ENCODE assay signal across 29 mouse cellular contexts in genomic region chr17:27008277-27008676, GRCm38 (mm10). TPM values are rescaled to one million over a fixed set of nuclear protein-coding genes. Genes with fewer than 3 reads are reported as not detected.
A peak's percentile ranks its signal among the peaks of the same experiment; 100 is the strongest.
DNase-seq lines count a peak whose midpoint lies in the region; ATAC-seq and TF ChIP-seq lines count a peak whose summit lies in the region.
"Had no signal": no experiment of that assay in that cellular context is flagged by ENCODE, and none has a peak within 500 bp of the region (broad histone marks: within the 10 kb centered on the region; RNA-seq: fewer than 3 reads in every experiment).

No protein-coding gene starts in this region.

- TF ChIP-seq POLR2A in MEL (IDR thresholded peaks at IDR 0.05; ENCODE audit: control insufficient read depth in 1 of 2, insufficient read depth in 1 of 2, low read depth in 1 of 2, low read length in 2 of 2, poor library complexity in 1 of 2) = no peak
- no peak for TF ChIP-seq POLR2A in small intestine, adult 2 months (IDR thresholded peaks at IDR 0.05; ENCODE audit: low read depth, low read length)

- peak; percentile 58 for DNase-seq in MEL (ENCODE audit: low read depth, low spot score)
- no peak for DNase-seq in intestine, embryonic 14.5 days (ENCODE audit: low spot score)
- DNase-seq in lung, postnatal 0 days (ENCODE audit: low spot score) = no peak
- no peak for DNase-seq in hindbrain, postnatal 0 days (ENCODE audit: low spot score)
- DNase-seq in spleen, postnatal 14 days (ENCODE audit: low spot score in 2 of 2) = no peak
- DNase-seq: adrenal gland, adult 8-10 months; adrenal gland, postnatal 25 days; B cell, adult 2 months; cerebellum, adult 11-12 months; cerebellum, adult 8-10 months; cerebellum, postnatal 10 days; cerebellum, postnatal 36 days; embryo, embryonic 11 days; forebrain, postnatal 0 days; gastrocnemius, adult 2 months; gastrocnemius, postnatal 14 days; heart, adult 11 months; heart, postnatal 4 days had no signal

- H3K9me3 ChIP-seq in MEL (replicated peaks; ENCODE audit: insufficient read depth, low read length) = no peaks in the 10 kb centered on the region
- H3K9me3 ChIP-seq in intestine, embryonic 14.5 days (ENCODE audit: control insufficient read depth, low read length) = no peaks in the 10 kb centered on the region
- H3K9me3 ChIP-seq in intestine, postnatal 0 days (ENCODE audit: control insufficient read depth) = no peaks in the 10 kb centered on the region
- H3K9me3 ChIP-seq in lung, postnatal 0 days (ENCODE audit: low read length) = no peaks in the 10 kb centered on the region
- H3K9me3 ChIP-seq in hindbrain, postnatal 0 days (ENCODE audit: low read length) = no peaks in the 10 kb centered on the region
- H3K9me3 ChIP-seq: embryonic facial prominence, embryonic 13.5 days; forebrain, embryonic 10.5 days; G1E had no signal

- peaks cover 3 to 14% of the 10 kb centered on the region in 2 experiments; a peak in 3 of 4 replicates for H3K4me1 ChIP-seq in MEL (ENCODE audit: control insufficient read depth in 1 of 2, insufficient read depth in 2 of 2, low read length in 2 of 2)
- no peaks in the 10 kb centered on the region; the same call in 1 of the 2 replicates for H3K4me1 ChIP-seq in intestine, embryonic 14.5 days (replicated peaks; ENCODE audit: control insufficient read depth, insufficient read depth, low read length)
- H3K4me1 ChIP-seq in intestine, postnatal 0 days (replicated peaks; ENCODE audit: control insufficient read depth, insufficient read depth, low read length) = no peaks in the 10 kb centered on the region; the same call in 1 of the 2 replicates
- H3K4me1 ChIP-seq in small intestine, adult 2 months (ENCODE audit: control insufficient read depth, insufficient read depth, insufficient read length, low read length) = peaks cover 8% of the 10 kb centered on the region; the same call in 1 of the 2 replicates
- no peaks in the 10 kb centered on the region for H3K4me1 ChIP-seq in lung, postnatal 0 days (ENCODE audit: insufficient read depth, low read depth, low read length)
- H3K4me1 ChIP-seq in hindbrain, postnatal 0 days (ENCODE audit: insufficient read depth, low read length) = no peaks in the 10 kb centered on the region
- H3K4me1 ChIP-seq: embryonic facial prominence, embryonic 13.5 days had no signal

- peaks cover 0 to 10% of the 10 kb centered on the region in 2 experiments; a peak in 2 of 4 replicates for H3K36me3 ChIP-seq in MEL (ENCODE audit: control insufficient read depth in 1 of 2, insufficient read depth in 2 of 2, low read length in 2 of 2)
- H3K36me3 ChIP-seq in intestine, embryonic 14.5 days (ENCODE audit: control insufficient read depth, insufficient read depth, low read length) = no peaks in the 10 kb centered on the region
- H3K36me3 ChIP-seq in intestine, postnatal 0 days (ENCODE audit: control insufficient read depth, insufficient read depth) = no peaks in the 10 kb centered on the region
- H3K36me3 ChIP-seq in small intestine, adult 2 months (ENCODE audit: control insufficient read depth, insufficient read depth, low read length) = no peaks in the 10 kb centered on the region
- no peaks in the 10 kb centered on the region for H3K36me3 ChIP-seq in lung, postnatal 0 days (ENCODE audit: insufficient read depth, low read length)
- no peaks in the 10 kb centered on the region for H3K36me3 ChIP-seq in hindbrain, postnatal 0 days (ENCODE audit: insufficient read depth, low read length)
- H3K36me3 ChIP-seq: embryonic facial prominence, embryonic 10.5 days; embryonic facial prominence, embryonic 13.5 days; forebrain, embryonic 10.5 days; G1E had no signal

- TF ChIP-seq RAD21 in MEL (IDR thresholded peaks at IDR 0.05; ENCODE audit: low read depth, low read length) = no peak

- H3K4me2 ChIP-seq in intestine, embryonic 14.5 days (ENCODE audit: low read length) = no peak overlapping the region
- H3K4me2 ChIP-seq in intestine, postnatal 0 days (replicated peaks; ENCODE audit: low read depth) = 0 out of 2 replicates have a peak overlapping the region, but pooled peaks have one; percentile 27
- no peak overlapping the region for H3K4me2 ChIP-seq in lung, postnatal 0 days (replicated peaks; ENCODE audit: low read depth, low read length)
- no peak overlapping the region for H3K4me2 ChIP-seq in hindbrain, postnatal 0 days (ENCODE audit: low read depth, low read length)
- H3K4me2 ChIP-seq: embryonic facial prominence, embryonic 13.5 days; heart, embryonic 11.5 days; hindbrain, embryonic 14.5 days had no signal

- 66% methylated on average over 2 of the region's 2 CpGs for WGBS in intestine, embryonic 14.5 days
- 33% methylated on average over 2 of the region's 2 CpGs for WGBS in intestine, postnatal 0 days
- WGBS in small intestine, adult 2 months = 23% methylated on average over 2 of the region's 2 CpGs
- 68% methylated on average over 2 of the region's 2 CpGs for WGBS in lung, postnatal 0 days
- 74% methylated on average over 2 of the region's 2 CpGs for WGBS in hindbrain, postnatal 0 days

- H3K4me3 ChIP-seq in MEL (ENCODE audit: control insufficient read depth in 1 of 2, insufficient read depth in 1 of 2, low read depth in 2 of 2, low read length in 2 of 2) = no peak overlapping the region
- H3K4me3 ChIP-seq in intestine, embryonic 14.5 days (ENCODE audit: low read depth, low read length) = no peak overlapping the region
- no peak overlapping the region for H3K4me3 ChIP-seq in intestine, postnatal 0 days (ENCODE audit: low read depth, low read length)
- no peak overlapping the region for H3K4me3 ChIP-seq in small intestine, adult 2 months (ENCODE audit: low read depth, low read length)
- H3K4me3 ChIP-seq in lung, postnatal 0 days (ENCODE audit: low read depth, low read length) = no peak overlapping the region
- no peak overlapping the region for H3K4me3 ChIP-seq in hindbrain, postnatal 0 days (ENCODE audit: low read length)
- H3K4me3 ChIP-seq: embryonic facial prominence, embryonic 10.5 days; embryonic facial prominence, embryonic 13.5 days; forebrain, embryonic 10.5 days; gastrocnemius, adult 2 months had no signal

- no peaks in the 10 kb centered on the region; the same call in 1 of the 2 replicates for H3K79me2 ChIP-seq in MEL (ENCODE audit: control insufficient read depth, insufficient read depth, low read length, poor library complexity)

- no peak for TF ChIP-seq CTCF in MEL (IDR thresholded peaks at IDR 0.05 in 2 of 3, conservative IDR thresholded peaks at IDR 0.05 in 1 of 3; ENCODE audit: control insufficient read depth in 1 of 3, insufficient read depth in 1 of 3, low read depth in 2 of 3, low read length in 3 of 3, poor library complexity in 1 of 3, severe bottlenecking in 1 of 3)
- TF ChIP-seq CTCF in intestine, postnatal 0 days (IDR thresholded peaks at IDR 0.05; ENCODE audit: low read depth) = no peak
- TF ChIP-seq CTCF in small intestine, adult 2 months (IDR thresholded peaks at IDR 0.05; ENCODE audit: extremely low read depth, insufficient read length, insufficient replicate concordance, low read depth, low read length) = no peak
- no peak for TF ChIP-seq CTCF in lung, postnatal 0 days (IDR thresholded peaks at IDR 0.05)
- no peak for TF ChIP-seq CTCF in hindbrain, postnatal 0 days (IDR thresholded peaks at IDR 0.05; ENCODE audit: low read depth)

- ATAC-seq in intestine, embryonic 14.5 days (replicated peaks; ENCODE audit: low FRiP score, low TSS enrichment, low read depth) = peak; percentile 59; the same call in 1 of the 2 replicates
- ATAC-seq in intestine, postnatal 0 days = peak; percentile 74
- ATAC-seq in lung, postnatal 0 days = no peak
- ATAC-seq in hindbrain, postnatal 0 days = no peak
- ATAC-seq: activated CD4-positive, CD25-positive, alpha-beta regulatory T cell, adult 4 months; forebrain, embryonic 14.5 days; forebrain, postnatal 0 days had no signal

- H3K27me3 ChIP-seq in MEL (ENCODE audit: control insufficient read depth in 1 of 2, insufficient read depth in 2 of 2, low read length in 2 of 2) = no peaks in the 10 kb centered on the region
- H3K27me3 ChIP-seq in intestine, embryonic 14.5 days (replicated peaks; ENCODE audit: control insufficient read depth, insufficient read depth, low read length) = no peaks in the 10 kb centered on the region
- no peaks in the 10 kb centered on the region for H3K27me3 ChIP-seq in intestine, postnatal 0 days (replicated peaks; ENCODE audit: control insufficient read depth, insufficient read depth, low read length)
- no peaks in the 10 kb centered on the region for H3K27me3 ChIP-seq in small intestine, adult 2 months (ENCODE audit: control insufficient read depth, insufficient read depth, low read length)
- H3K27me3 ChIP-seq in lung, postnatal 0 days (replicated peaks; ENCODE audit: insufficient read depth, low read length) = no peaks in the 10 kb centered on the region
- H3K27me3 ChIP-seq in hindbrain, postnatal 0 days (ENCODE audit: insufficient read depth, low read length) = no peaks in the 10 kb centered on the region
- H3K27me3 ChIP-seq: CH12.LX; embryonic facial prominence, embryonic 13.5 days had no signal

- H3K9ac ChIP-seq in MEL (ENCODE audit: control insufficient read depth, low read depth, low read length, poor library complexity, severe bottlenecking) = no peak overlapping the region
- H3K9ac ChIP-seq in intestine, embryonic 14.5 days (ENCODE audit: low read length) = no peak overlapping the region
- no peak overlapping the region for H3K9ac ChIP-seq in intestine, postnatal 0 days (ENCODE audit: low read depth, low read length)
- H3K9ac ChIP-seq in lung, postnatal 0 days (replicated peaks; ENCODE audit: low read depth) = no peak overlapping the region
- H3K9ac ChIP-seq in hindbrain, postnatal 0 days (replicated peaks; ENCODE audit: low read length) = no peak overlapping the region
- H3K9ac ChIP-seq: embryonic facial prominence, embryonic 13.5 days; forebrain, postnatal 0 days; hindbrain, embryonic 14.5 days had no signal

- peak in 1 of 2 experiments; percentile 17; a peak in 1 of 4 replicates for TF ChIP-seq EP300 in MEL (IDR thresholded peaks at IDR 0.05; ENCODE audit: low read depth in 1 of 2, low read length in 2 of 2)
- no peak for TF ChIP-seq EP300 in lung, postnatal 0 days (IDR thresholded peaks at IDR 0.05)

- no peak overlapping the region for H3K27ac ChIP-seq in MEL (ENCODE audit: control insufficient read depth, low read depth, low read length)
- H3K27ac ChIP-seq in intestine, embryonic 14.5 days (ENCODE audit: low read depth) = no peak overlapping the region
- peak overlapping the region; percentile 15; the same call in 1 of the 2 replicates for H3K27ac ChIP-seq in intestine, postnatal 0 days (ENCODE audit: low read depth, low read length)
- H3K27ac ChIP-seq in small intestine, adult 2 months (ENCODE audit: insufficient read depth, low read depth, low read length) = peak overlapping the region; percentile 68
- H3K27ac ChIP-seq in lung, postnatal 0 days (ENCODE audit: low read length) = no peak overlapping the region
- H3K27ac ChIP-seq in hindbrain, postnatal 0 days = no peak overlapping the region
- H3K27ac ChIP-seq: embryonic facial prominence, embryonic 10.5 days; embryonic facial prominence, embryonic 13.5 days; forebrain, embryonic 10.5 days; gastrocnemius, adult 2 months; hindbrain, embryonic 14.5 days had no signal

RNA-seq across cellular contexts. Expression of gene Bak1, which starts 20.5 kb away (rescaled TPM):
- 66.8 and 75.4 TPM in 2 replicates for total RNA-seq in MEL (2012; rRNA removed)
- 100 to 1,000 TPM in 1 of 2 experiments, not detected in 1; 150 TPM for polyA plus RNA-seq in MEL (2012; ENCODE audit: insufficient read depth in 1 of 2, insufficient read length in 2 of 2, low read depth in 1 of 2, low replicate concordance in 2 of 2, missing spikeins in 1 of 2)
- 10.1 and 11.2 TPM in 2 replicates for polyA plus RNA-seq in intestine, embryonic 14.5 days (2014; fragmentation: Nextera tagmentation; extraction: Ambion mirVana)
- 18.1 and 18.2 TPM in 2 replicates for polyA plus RNA-seq in intestine, postnatal 0 days (2015; fragmentation: Nextera tagmentation; extraction: Ambion mirVana)
- polyA plus RNA-seq in small intestine, adult 2 months (2012; rRNA removed) = 113 and 265 TPM in 2 replicates
- polyA plus RNA-seq in lung, postnatal 0 days (2015; fragmentation: Nextera tagmentation; extraction: Ambion mirVana) = 3.8 and 4.0 TPM in 2 replicates
- 62.9 and 70.8 TPM in 2 replicates for total RNA-seq in hindbrain, postnatal 0 days (2014; rRNA removed)
- polyA plus RNA-seq in hindbrain, postnatal 0 days (2015; fragmentation: Nextera tagmentation; extraction: Ambion mirVana) = 4.0 and 4.2 TPM in 2 replicates

RNA-seq across cellular contexts. Expression of gene Zbtb9, which starts 35.3 kb away (rescaled TPM):
- 10.9 and 13.4 TPM in 2 replicates for total RNA-seq in MEL (2012; rRNA removed)
- polyA plus RNA-seq in MEL (2012; ENCODE audit: insufficient read depth in 1 of 2, insufficient read length in 2 of 2, low read depth in 1 of 2, low replicate concordance in 2 of 2, missing spikeins in 1 of 2) = 10 to 100 TPM in 1 of 2 experiments, not detected in 1; 10.7 TPM
- polyA plus RNA-seq in intestine, embryonic 14.5 days (2014; fragmentation: Nextera tagmentation; extraction: Ambion mirVana) = 9.8 and 12.8 TPM in 2 replicates
- 6.5 and 6.7 TPM in 2 replicates for polyA plus RNA-seq in intestine, postnatal 0 days (2015; fragmentation: Nextera tagmentation; extraction: Ambion mirVana)
- polyA plus RNA-seq in small intestine, adult 2 months (2012; rRNA removed) = 4.7 and 9.1 TPM in 2 replicates
- 9.3 and 9.9 TPM in 2 replicates for polyA plus RNA-seq in lung, postnatal 0 days (2015; fragmentation: Nextera tagmentation; extraction: Ambion mirVana)
- total RNA-seq in hindbrain, postnatal 0 days (2014; rRNA removed) = 21.4 and 22.7 TPM in 2 replicates
- polyA plus RNA-seq in hindbrain, postnatal 0 days (2015; fragmentation: Nextera tagmentation; extraction: Ambion mirVana) = 6.6 and 7.8 TPM in 2 replicates

RNA-seq across cellular contexts. Expression of gene Itpr3, which starts 48.8 kb away (rescaled TPM):
- 7.3 and 9.7 TPM in 2 replicates for total RNA-seq in MEL (2012; rRNA removed)
- 10 to 100 TPM in 1 of 2 experiments, not detected in 1; 11.4 TPM for polyA plus RNA-seq in MEL (2012; ENCODE audit: insufficient read depth in 1 of 2, insufficient read length in 2 of 2, low read depth in 1 of 2, low replicate concordance in 2 of 2, missing spikeins in 1 of 2)
- polyA plus RNA-seq in intestine, embryonic 14.5 days (2014; fragmentation: Nextera tagmentation; extraction: Ambion mirVana) = 14.2 and 16.5 TPM in 2 replicates
- 6.1 and 7.2 TPM in 2 replicates for polyA plus RNA-seq in intestine, postnatal 0 days (2015; fragmentation: Nextera tagmentation; extraction: Ambion mirVana)
- polyA plus RNA-seq in small intestine, adult 2 months (2012; rRNA removed) = 46.1 and 66.7 TPM in 2 replicates
- 3.6 and 3.9 TPM in 2 replicates for polyA plus RNA-seq in lung, postnatal 0 days (2015; fragmentation: Nextera tagmentation; extraction: Ambion mirVana)
- total RNA-seq in hindbrain, postnatal 0 days (2014; rRNA removed) = 2.3 and 4.0 TPM in 2 replicates
- 0.58 TPM in 2 replicates for polyA plus RNA-seq in hindbrain, postnatal 0 days (2015; fragmentation: Nextera tagmentation; extraction: Ambion mirVana)

Comparison
In these comparisons a context has a peak if more than half of its experiments do, and no peak if none do; other contexts are left out.
1. H3K27ac ChIP-seq: peak in intestine, postnatal 0 days (single experiment) and small intestine, adult 2 months (single experiment); none in MEL (single experiment), intestine, embryonic 14.5 days (single experiment), lung, postnatal 0 days (single experiment) and hindbrain, postnatal 0 days (single experiment).
2. ATAC-seq: peak in intestine, embryonic 14.5 days (single experiment) and intestine, postnatal 0 days (single experiment); none in lung, postnatal 0 days (single experiment) and hindbrain, postnatal 0 days (single experiment).